Mouse (Mus musculus): ENCODE measurements around the gene Cfap100.

The Cfap100 gene

DNA sequence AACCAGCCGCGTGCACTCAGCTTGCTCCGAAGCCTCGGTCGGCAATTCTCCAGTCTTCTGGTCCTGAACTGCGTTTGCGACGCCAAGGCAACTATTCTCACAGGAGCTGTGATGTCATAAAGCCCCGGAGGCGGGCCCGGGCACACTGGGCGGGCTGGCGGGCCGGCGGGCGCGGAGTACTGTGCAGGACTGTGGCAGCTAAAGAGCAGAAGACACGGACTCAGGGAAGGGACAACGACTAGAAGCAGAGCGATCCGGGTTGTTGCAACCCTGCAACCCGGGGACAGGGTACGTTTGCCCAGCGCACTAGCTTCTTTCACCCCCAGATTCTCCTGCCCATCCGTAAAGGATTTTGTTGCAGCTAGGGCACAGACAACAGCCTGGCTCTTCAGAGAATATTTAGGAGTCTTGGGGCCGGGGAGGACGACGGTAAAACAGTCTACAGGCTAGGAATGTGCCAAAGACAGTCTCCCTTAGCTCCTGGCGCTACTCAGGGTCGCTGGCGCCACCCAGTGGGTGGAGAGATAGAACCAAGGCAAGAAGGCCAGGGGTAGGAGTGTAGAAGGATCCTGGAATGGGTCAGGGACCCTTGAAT lies at the start of gene Cfap100:
TSS of gene Cfap100 (minus strand) at position 418 of the 595 bp plus-strand sequence.
- peak in 1 of 2 experiments; percentile 7 for DNase-seq (ENCODE audit: low spot score in 2 of 2)

DNA sequence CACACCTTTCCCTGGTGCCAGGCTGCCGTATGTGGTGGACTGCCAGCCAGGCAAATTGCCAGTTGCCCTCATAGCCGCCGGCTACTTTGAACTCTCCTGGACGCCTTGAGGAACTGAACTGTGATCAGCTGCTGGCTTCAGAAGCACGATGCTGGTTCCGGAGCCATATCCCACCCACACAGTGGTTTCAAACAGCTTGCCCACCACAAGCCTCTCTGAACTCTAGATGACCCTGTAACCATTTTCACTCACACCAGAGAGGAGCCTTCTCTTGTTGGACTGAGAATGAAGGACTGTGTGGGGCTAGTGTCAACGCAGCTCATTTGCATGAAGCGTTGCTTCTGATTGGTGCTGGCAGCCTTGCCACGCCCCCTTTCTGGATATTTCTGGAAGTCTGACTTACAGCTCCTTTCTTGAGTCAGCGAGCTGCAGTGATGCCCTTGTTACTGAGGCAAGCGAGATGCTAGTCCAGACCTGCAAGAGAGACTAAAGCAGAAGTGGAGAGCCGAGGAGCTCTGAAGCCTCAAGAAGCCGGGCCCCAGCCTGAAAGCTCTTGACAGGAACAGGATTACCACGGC lies 48.4 kb upstream of the Cfap100 start:
- no peak for DNase-seq (ENCODE audit: low spot score in 2 of 2)

DNA sequence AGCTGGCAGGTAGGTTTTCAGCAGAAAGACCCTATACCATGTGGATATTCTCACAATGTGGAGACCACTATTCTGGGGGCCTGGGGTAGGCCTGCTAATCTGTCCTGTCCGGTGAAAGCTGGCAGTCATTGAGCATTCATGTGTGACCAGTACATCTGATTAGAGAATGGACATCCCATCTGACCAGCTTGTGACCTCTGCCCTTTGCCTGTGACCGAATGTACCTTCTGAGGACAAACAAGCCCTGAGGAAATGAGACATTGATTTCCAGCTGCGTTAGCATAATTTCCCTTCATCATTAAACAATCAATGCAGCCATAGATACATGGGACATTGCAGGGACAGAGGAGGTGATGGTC lies 47.2 kb upstream of the Cfap100 start:
- DNase-seq (ENCODE audit: low spot score in 2 of 2) = no peak

DNA sequence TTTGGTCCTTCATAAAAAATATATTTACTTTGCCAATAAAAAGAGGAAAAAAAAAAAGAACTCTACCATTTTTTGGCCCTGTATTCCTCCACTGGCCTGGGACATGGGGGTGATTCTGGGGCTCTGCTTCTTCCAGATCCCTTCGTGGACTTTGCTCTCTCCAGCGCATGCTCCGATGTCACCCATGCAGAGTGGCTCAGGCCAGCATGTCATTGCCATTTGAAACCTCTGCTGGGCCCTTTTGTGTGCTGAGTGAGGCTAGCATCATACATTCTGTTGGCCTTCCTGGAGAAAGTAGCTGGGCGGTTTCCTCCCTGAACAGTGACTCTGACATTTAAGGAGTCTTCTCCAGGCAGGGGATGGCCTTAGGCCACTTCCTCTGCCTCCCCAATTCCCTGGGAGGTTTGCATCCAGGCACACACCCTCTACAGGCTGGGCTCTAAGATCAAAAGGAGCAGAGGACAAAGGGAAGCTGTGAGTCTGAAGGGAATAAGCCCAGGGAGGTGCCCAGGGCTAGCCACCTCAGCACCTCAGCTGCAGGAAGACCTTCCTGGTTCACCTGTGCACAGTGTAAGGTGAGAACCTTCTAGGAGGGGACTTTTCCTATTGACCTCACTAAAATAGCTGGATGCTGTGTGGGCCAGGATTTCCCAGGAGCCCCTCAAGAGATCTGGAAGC lies 46.7 kb upstream of the Cfap100 start:
- DNase-seq (ENCODE audit: low spot score in 2 of 2) = no peak

DNA sequence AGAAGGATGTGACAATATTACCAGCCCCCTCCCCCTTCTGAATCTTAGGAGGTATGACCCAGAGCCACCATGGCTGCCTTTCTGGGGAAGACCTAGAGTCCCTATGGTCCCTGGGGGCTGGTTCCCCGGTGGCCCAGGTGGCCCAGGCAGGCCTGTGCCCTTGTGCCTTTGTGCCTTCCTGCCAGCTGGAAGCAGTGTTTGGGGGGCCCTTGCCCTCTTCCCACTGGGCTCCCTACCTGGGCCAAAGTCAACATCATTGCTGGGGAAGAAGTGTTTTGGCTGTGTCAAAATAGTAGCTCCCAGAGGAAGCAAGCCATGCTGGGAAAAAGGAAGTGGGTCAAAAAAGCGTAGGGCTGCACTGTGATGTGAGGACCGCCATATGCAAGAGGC lies 45.8 kb upstream of the Cfap100 start:
- no peak for DNase-seq (ENCODE audit: low spot score in 2 of 2)

DNA sequence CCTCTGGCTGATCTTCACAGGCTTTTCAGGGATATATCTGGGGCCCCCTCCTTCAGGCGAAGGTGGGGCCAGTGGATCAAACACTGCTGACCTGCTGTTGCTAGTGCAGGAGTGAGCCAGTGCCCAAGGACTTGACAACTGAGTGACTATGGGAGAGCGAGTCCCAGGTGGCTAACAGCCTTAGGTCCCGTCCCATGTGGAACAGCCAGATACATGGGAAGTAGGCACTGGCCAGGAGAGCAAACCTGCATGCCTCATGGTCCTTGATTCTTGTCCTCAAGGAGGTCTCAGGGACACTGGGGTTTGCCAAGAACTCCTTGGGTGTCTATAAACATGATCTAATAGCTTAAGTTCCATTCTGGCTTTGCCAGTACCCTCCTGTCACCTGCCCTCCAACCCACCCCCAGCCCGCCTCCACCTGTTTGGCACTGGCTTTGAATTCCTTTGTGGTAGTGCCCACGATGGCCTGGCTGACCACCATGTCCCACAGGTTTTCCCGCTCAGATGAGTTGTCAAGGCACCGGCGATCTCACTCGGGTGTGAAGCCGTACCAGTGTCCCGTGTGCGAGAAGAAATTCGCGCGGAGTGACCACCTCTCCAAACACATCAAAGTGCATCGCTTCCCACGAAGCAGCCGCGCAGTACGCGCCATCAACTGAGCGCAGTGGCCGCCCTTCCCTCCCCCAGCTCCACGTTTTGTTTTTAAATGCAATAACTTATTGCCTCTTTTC lies 45.2 kb upstream of the Cfap100 start:
- DNase-seq (ENCODE audit: low spot score in 2 of 2) = no peak

DNA sequence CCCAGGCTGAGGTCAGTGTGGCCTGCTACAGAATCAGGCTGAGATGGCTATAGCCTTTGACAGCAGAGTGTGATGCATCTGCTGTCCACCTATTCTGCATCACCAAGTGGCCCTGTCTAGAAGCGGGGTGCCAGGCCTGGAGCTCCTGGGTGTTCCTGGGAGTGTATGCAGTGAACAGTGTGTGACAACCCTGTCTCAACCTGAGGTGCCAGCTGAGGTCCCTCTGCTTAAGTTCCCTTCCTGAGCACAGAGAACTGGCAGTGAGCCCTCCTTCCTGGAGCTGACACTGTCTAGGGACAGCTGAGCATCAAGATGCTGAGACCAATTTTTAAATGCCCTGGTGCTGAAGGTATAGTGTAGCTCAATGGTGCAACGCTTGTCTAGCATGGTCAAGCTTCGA lies 44.1 kb upstream of the Cfap100 start:
- no peak for DNase-seq (ENCODE audit: low spot score in 2 of 2)

DNA sequence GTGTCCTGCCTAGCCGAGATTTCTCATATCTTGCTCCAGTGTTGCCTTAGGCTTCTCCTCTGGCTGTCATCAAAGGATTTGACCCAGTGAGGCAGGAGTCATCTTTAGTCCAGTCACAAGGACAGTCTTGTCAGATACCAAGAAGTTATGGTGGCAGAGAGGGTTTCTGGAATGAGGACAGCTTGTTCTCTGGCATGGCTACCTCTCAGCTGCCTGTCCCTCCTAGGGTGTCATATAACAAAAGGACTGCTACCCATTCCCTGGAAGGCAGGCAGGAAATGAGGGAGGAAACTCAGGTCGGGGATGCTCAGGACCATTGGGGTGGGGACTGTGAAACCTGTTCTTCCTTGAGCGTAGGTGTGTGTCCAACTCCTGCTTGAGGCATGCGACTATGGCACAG lies 43.5 kb upstream of the Cfap100 start:
- no peak for DNase-seq (ENCODE audit: low spot score in 2 of 2)

DNA sequence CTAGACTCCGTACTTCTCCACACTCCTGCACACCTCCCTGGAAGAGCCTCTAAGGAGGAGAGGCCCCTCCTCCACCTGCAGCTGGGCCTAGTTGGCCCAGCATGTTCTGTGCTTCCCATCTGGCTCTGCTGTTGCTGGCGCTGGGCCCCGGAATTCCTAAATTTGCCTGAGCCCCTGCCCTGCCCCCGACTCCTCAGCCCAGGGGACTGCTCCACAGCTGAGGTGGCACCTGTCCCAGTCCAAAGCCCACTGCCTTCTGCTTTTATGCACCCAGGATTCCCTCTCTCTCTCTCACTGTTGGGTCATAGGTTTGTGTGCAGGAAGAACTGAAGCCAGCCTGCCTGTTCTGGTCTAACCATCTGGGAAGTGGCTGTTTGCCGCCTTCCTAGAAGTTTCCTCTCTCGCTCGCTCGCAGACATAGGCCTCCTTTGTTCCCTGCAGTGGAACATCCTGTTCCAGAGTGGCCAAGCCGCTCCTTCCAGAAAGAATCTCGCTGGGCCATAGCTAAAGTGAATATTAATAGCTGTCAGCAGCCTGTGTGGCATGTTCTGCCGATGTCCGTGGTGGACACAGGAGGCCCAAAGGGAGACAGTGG lies 42.4 kb upstream of the Cfap100 start:
- DNase-seq (ENCODE audit: low spot score in 2 of 2) = no peak

DNA sequence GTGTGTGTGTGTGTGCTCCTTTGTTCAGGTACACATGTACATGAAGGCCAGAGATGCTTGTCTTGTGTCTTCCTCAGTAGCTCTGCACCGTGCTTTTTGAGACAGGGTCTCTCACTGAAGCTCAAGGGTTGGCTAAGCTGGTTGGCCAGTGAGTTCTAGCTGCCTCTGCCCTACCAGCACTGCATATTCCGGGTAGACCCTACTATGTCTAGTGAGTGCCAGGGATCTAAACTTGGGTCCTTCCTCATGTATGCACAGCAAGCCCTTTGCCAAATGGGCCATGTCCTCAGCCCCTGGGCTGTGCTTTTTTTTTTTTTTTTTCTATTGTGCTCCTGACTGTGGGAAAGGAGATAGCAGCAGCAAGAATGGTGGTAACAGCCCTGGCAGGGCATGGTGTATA lies 41.7 kb upstream of the Cfap100 start:
- no peak for DNase-seq (ENCODE audit: low spot score in 2 of 2)

DNA sequence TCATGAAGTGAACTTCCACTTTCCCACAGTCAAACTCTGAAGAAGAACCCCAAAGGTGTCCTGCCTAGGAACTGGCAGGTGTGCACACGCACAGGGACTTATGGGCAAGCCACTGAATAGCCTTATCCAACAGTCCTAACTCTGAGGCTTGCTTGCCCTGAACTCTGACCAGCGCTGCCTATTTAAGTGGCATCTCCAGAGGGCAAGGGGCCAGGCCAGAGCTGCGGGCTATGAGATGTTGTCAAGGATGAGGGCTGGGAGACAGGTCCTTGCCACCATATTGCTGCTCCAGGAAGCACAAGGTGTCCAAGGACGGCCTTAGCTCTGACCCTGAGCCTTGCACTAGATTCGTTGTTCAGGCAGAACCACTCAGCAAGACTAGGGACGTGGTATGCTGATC lies 40.4 kb upstream of the Cfap100 start:
- no peak for DNase-seq (ENCODE audit: low spot score in 2 of 2)

DNA sequence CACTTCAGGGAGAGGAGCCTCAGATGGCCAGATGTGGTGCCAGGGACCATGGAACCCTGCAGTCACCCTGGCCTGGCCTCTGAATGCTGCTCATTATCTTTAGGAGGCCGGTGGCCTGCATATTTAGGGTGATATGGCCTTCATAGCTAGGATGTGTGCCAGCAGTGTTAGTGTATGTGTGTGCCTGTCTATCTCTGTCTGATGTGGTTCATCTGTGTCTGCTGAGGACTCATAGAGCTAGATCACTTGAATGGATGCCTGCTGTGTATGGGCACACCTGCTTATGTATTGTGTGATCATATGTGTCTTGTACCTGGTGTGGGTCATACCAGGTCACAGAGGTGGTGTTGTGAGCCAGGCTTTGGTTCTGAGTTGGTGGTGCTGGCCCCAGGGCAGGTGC lies 39.6 kb upstream of the Cfap100 start:
- no peak for DNase-seq (ENCODE audit: low spot score in 2 of 2)

DNA sequence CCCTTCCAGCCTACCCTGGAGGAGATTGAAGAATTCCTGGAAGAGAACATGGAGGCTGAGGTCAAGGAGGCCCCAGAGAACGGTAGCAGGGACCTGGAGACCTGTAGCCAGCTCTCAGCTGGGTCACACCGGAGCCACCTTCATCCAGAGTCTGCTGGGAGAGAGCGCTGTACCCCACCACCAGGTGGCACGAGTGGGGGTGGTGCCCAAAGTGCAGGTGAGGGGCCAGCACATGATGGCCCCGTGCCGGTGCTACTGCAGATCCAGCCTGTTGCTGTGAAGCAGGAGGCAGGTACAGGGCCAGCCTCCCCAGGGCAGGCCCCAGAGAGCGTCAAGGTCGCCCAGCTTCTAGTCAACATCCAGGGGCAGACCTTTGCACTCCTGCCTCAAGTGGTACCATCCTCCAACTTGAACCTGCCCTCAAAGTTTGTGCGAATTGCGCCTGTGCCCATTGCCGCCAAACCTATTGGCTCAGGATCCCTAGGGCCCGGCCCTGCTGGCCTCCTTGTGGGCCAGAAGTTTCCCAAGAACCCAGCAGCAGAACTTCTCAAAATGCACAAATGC lies 38.3 kb upstream of the Cfap100 start:
- no peak for DNase-seq (ENCODE audit: low spot score in 2 of 2)

DNA sequence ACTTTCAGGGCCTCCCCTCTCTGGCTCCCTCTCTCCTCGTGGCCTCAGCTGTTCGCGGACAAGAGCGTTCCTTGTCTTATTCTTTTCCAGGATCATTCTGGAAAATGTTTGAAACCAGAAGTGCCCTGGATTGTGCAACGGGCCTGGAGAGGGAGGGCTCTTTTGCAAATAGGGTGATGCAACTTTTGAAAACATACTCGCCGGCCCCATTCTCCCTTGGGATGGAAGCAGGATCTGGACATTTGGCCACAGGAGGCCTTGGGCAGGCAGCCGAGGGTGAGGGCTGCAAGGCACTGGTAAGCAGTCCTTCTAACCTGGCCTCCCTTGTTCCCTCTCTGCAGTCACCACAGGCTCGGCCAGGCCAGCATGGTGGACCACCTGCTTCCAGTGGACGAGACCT lies 37.5 kb upstream of the Cfap100 start:
- DNase-seq (ENCODE audit: low spot score in 2 of 2) = no peak

DNA sequence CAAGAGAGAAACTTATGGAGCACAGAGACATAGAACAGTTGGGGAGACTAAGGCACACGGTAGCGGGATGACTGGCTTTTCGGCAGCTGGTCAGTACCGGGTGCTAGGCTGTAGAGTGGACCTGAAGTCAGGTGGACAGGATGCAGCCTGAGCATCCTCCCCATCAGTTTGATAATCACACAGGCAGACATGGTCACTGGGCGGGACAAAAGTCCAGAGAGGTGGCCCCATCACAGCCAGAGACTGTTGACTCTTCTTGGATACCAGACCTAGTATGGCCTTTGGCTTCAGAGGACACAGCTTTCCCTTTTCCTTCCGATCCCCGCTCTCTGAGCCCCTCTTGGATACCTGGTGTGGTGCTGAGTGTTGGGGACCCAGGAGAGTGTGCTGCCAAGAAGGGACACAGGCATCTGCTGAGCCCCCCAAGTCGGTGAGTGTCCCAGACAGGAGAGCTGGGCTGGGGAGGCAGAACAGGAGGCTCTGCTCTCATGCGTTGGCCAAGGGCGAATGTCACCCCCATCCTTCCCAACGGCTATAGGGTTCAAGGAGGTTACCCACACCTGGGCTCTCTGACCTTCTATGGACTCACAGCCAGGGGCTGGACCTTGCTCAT lies 36.5 kb upstream of the Cfap100 start:
- no peak for DNase-seq (ENCODE audit: low spot score in 2 of 2)

DNA sequence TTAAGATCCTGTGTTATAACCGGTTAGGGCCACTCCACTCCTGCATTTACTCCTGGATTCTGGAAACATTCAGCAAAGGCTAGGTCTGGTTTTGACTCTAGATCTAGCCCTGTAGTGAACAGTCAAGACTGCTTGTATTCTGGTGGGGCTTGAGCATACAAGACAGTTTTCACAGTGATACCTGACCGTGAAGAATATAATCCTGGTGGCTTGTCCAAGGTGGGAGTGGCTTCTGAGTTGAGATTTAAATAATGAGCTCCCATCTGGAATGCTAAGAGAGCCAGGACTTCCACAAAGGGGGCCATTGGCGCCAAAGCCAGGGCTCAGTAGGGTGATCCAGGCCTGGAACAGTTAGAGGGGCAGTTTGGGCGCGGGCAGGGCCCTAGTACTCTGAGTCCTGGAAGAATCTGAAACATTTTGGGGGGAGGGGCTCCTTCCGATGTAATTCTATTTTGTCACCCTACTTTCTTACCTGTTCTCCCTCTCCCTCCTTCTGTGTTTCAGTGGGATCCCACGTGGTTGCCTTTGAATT lies 35.4 kb upstream of the Cfap100 start:
- no peak for DNase-seq (ENCODE audit: low spot score in 2 of 2)

DNA sequence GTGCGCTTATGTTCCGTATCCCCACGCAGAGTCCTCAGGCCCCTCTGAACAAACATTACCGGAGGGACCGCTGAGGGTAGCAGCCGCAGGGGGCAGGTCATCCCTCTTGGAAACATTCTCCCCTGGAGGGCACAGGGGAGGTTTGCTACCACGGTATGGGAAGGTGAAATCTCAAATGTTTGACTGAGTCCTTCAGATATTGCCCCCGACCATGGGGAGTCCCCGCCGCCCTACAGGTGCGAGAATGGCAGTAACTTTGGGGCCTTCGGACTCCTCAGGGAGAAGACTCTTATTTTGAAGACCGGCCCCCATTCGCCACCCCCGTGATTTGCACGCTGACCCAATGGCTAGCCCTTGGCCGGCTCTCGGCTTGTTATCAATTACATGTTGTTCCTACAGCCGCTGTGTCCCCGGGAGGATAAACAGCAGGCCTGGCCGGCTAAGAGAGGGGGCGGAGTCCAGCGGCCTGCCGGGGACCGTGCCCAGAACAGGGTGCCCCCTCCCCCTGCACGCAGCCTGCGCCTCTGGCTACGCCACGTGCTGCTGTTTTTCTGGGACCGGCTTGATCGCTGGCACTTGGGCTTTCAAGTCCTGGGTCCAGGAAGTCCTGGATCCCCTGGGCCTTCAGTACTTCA lies 34.7 kb upstream of the Cfap100 start:
- peak; percentile 8 to 31 for DNase-seq (ENCODE audit: low spot score in 2 of 2)

DNA sequence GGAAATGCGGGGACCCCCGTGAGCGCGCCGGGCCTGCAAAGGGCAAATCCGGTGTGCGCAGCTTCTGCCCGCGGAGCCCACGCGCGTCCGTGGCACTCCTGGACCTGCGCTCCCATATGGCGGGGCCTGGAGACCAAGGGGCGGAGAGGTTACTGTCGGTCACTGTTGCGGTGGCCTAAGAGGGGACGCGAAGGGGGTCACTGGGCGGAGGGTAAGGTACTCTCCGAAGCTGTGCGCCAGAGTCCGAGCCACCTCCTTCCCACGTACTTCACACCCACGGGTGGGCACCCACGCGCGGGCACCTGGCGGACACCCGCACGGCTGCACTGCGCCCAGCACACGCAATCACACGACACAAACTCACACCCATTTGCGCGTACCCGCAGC lies 34.2 kb upstream of the Cfap100 start:
- no peak for DNase-seq (ENCODE audit: low spot score in 2 of 2)

DNA sequence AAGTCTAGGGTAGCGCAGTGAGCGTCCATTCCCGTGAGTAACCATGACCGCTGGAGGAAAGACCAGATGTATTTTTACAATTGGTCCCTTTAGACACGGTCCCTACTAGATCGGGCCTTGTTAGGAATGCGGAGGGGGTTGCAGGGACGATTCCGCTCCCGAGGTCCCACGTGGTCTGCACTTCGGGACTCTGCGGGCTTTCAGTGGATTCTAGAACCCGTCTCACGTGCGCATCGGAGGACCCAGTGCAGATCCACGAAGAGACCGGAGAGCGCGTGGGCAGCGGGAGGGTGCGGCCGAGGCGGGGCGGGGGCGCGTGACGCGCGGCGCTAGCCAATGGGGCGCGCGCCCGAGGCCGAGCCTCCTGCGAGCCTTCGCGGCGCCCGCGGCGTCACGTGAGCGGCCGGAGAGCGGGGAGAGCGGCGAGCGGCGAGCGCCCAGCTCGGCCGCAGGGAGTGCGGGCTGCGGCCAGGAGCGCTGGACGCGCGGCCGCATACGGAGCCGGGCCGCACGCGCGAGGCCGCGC lies 33.6 kb upstream of the Cfap100 start, which contains the start of gene Klf15:
TSS of gene Klf15 (plus strand) at position 396 of the 526 bp plus-strand sequence.
- DNase-seq (ENCODE audit: low spot score in 2 of 2) = peak in 1 of 2 experiments; percentile 11

DNA sequence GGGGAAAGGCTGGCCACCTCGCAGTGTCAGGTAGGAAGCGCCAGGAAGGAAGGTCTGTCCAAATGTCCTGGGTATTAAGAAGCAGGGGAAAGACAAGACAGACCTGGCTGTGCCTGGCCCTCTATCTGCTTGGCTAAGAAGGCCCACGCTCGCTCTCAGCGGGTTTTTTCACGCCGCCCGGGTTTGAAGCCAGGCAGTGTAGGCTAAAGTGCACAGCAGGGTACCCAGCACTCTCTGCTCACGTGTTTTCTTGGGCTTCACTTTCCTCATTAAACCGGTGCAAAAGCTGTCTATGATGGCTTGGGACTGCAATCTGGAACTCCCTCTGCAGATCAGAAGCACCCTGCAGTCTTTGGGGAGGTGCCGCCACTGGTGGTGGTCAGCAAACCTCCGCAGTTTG lies 33.2 kb upstream of the Cfap100 start:
- DNase-seq (ENCODE audit: low spot score in 2 of 2) = no peak

DNA sequence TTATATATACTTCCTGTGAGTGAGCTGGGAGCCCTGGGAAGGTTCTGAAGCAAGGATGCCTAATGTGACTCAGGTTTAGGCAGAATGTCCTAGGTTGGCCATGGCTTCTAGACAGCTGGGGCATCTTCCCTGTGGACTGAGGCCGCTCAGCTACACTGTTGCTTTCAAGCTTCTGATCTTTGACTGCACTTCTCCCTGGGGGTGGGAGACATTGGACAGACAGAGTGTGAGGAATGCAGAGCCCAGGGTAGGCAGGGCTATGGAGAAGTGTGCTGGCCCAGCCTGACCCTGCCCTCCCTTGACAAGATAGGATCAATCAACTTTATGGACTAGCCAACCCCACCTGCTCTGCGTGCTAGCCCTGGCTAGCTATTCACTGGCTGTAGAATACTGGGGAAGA lies 32.6 kb upstream of the Cfap100 start:
- no peak for DNase-seq (ENCODE audit: low spot score in 2 of 2)
